Mouse (Mus musculus) spleen, adult 2 months (tissue): Measurements from ENCODE around the gene Nipbl.

Experiments used
- CTCF ChIP-seq: fragments of 200-500 bp; IDR thresholded peaks from 2 replicates; pipeline ENCODE4 v1.5.1; 2011; ENCODE audit warnings: mild to moderate bottlenecking, inconsistent platforms; ENCODE audit not compliant: insufficient read depth, insufficient read length, insufficient replicate concordance; ENCODE audit errors: extremely low read depth
- POLR2A ChIP-seq: fragments of 200-500 bp; IDR thresholded peaks from 2 replicates; pipeline ENCODE4 v1.6.1; 2011; ENCODE audit warnings: low read depth, low read length, inconsistent platforms

- no peak for TF ChIP-seq CTCF
- TF ChIP-seq POLR2A = no peak
Measured at GRCm38 (mm10) chr15:8279929-8280610, 164.2 kb downstream of the Nipbl start.
